10 mouse cellular contexts compared by ENCODE assay signal in genomic region chr12:8638411-8639087, GRCm38 (mm10). TPM values are rescaled to one million over a fixed set of nuclear protein-coding genes. Genes with fewer than 3 reads are reported as not detected.
DNase-seq lines count a peak whose midpoint lies in the region; ATAC-seq and TF ChIP-seq lines count a peak whose summit lies in the region.
"Not testable (repeated sequence)": the region's sequence is repeated elsewhere in the genome, so short reads cannot be mapped to it uniquely, and the experiment has no call there.
"Had no signal": no experiment of that assay in that cellular context is flagged by ENCODE, and none has a peak within 500 bp of the region (broad histone marks: within the 10 kb centered on the region; RNA-seq: fewer than 3 reads in every experiment).

No protein-coding gene starts in this region.

- not testable (repeated sequence) for H3K27ac ChIP-seq in bone marrow, adult 2 months (ENCODE audit: control insufficient read depth, insufficient read depth, low read depth, low read length, poor library complexity); embryonic facial prominence, embryonic 11.5 days (replicated peaks; ENCODE audit: low read depth, low read length); liver, embryonic 15.5 days (replicated peaks); olfactory bulb, adult 2 months (ENCODE audit: insufficient read depth, low read depth, low read length); testis, adult 2 months (ENCODE audit: control insufficient read depth, insufficient read depth, low read depth, low read length)

- not testable (repeated sequence) for H3K4me1 ChIP-seq in bone marrow, adult 2 months (ENCODE audit: control insufficient read depth, insufficient read depth, low read length); embryonic facial prominence, embryonic 11.5 days (ENCODE audit: control insufficient read depth, insufficient read depth, low read length); olfactory bulb, adult 2 months (ENCODE audit: control insufficient read depth, insufficient read depth, low read length); testis, adult 2 months (ENCODE audit: control insufficient read depth, insufficient read depth, low read length)
- H3K4me1 ChIP-seq in liver, embryonic 15.5 days (replicated peaks) = peaks cover 15% of the 10 kb centered on the region

- TF ChIP-seq CTCF in bone marrow, adult 2 months (IDR thresholded peaks at IDR 0.05; ENCODE audit: control insufficient read depth, insufficient read depth, low read length) = peak; percentile 88
- TF ChIP-seq CTCF in olfactory bulb, adult 2 months (IDR thresholded peaks at IDR 0.05; ENCODE audit: insufficient read depth, low read depth, low read length) = peak; percentile 48; the same call in 1 of the 2 replicates
- peak; percentile 85 for TF ChIP-seq CTCF in testis, adult 2 months (IDR thresholded peaks at IDR 0.05; ENCODE audit: control insufficient read depth, insufficient read depth, insufficient replicate concordance, low read depth, low read length)

- H3K36me3 ChIP-seq in embryonic facial prominence, embryonic 11.5 days (replicated peaks; ENCODE audit: control insufficient read depth, insufficient read depth, low read depth, low read length); liver, embryonic 15.5 days (replicated peaks); testis, adult 2 months (ENCODE audit: control insufficient read depth, insufficient read depth, low read length): not testable (repeated sequence)

- H3K4me2 ChIP-seq in embryonic facial prominence, embryonic 11.5 days (ENCODE audit: low read depth, low read length) = not testable (repeated sequence)
- H3K4me2 ChIP-seq in liver, embryonic 15.5 days = peak overlapping the region; percentile 20

- H3K9ac ChIP-seq in embryonic facial prominence, embryonic 11.5 days (replicated peaks; ENCODE audit: low read length); liver, embryonic 15.5 days: not testable (repeated sequence)

- DNase-seq in CD8-positive naive resting alpha-beta T cell, adult 2 months (ENCODE audit: low read depth in 2 of 2, low spot score in 2 of 2) = peak; percentile 84 to 92
- DNase-seq in embryonic facial prominence, embryonic 11.5 days (ENCODE audit: low spot score) = peak; percentile 80
- peak; percentile 70 for DNase-seq in heart, adult 8-10 months (ENCODE audit: low spot score)
- peak; percentile 82 to 83 for DNase-seq in kidney, postnatal 4 days

- not testable (repeated sequence) for H3K9me3 ChIP-seq in embryonic facial prominence, embryonic 11.5 days (replicated peaks; ENCODE audit: control insufficient read depth, low read length); liver, embryonic 15.5 days (replicated peaks)

- not testable (repeated sequence) for ATAC-seq in embryonic facial prominence, embryonic 11.5 days (replicated peaks; ENCODE audit: insufficient number of reproducible peaks, low FRiP score, low TSS enrichment, low read depth); liver, embryonic 15.5 days (ENCODE audit: insufficient read depth)

- not testable (repeated sequence) for H3K27me3 ChIP-seq in embryonic facial prominence, embryonic 11.5 days (ENCODE audit: control insufficient read depth, insufficient read depth, low read length); liver, embryonic 15.5 days; testis, adult 2 months (ENCODE audit: control insufficient read depth, insufficient read depth, low read length)

- 61% methylated on average over 10 of the region's 10 CpGs for WGBS in bone marrow, adult 2 months
- 72% methylated on average over 10 of the region's 10 CpGs for WGBS in embryonic facial prominence, embryonic 11.5 days
- WGBS in liver, embryonic 15.5 days (ENCODE audit: insufficient replicate concordance) = 59% methylated on average over 10 of the region's 10 CpGs
- 74% methylated on average over 10 of the region's 10 CpGs for WGBS in olfactory bulb, adult 2 months

- not testable (repeated sequence) for TF ChIP-seq POLR2A in bone marrow, adult 2 months (IDR thresholded peaks at IDR 0.05; ENCODE audit: borderline replicate concordance, control insufficient read depth, low read depth, low read length); olfactory bulb, adult 2 months (IDR thresholded peaks at IDR 0.05; ENCODE audit: insufficient read depth, low read depth, low read length); testis, adult 2 months (IDR thresholded peaks at IDR 0.05; ENCODE audit: control insufficient read depth, low read depth, low read length)

- H3K4me3 ChIP-seq in bone marrow, adult 2 months (replicated peaks; ENCODE audit: control insufficient read depth, low read depth, low read length); embryonic facial prominence, embryonic 11.5 days (ENCODE audit: low read depth, low read length); olfactory bulb, adult 2 months (ENCODE audit: insufficient read depth, low read depth, low read length); testis, adult 2 months (ENCODE audit: control insufficient read depth, low read depth, low read length): not testable (repeated sequence)
- H3K4me3 ChIP-seq in liver, embryonic 15.5 days (replicated peaks) = 0 out of 2 replicates have a peak overlapping the region, but pooled peaks have one; percentile 5

RNA-seq across cellular contexts. Expression of gene Pum2, which starts 35.4 kb away (rescaled TPM):
- polyA plus RNA-seq in bone marrow, adult 2 months (2011; ENCODE audit: insufficient read depth, insufficient read length, low replicate concordance, missing spikeins) = 26.8 and 34.7 TPM in 2 replicates
- 73.0 and 79.7 TPM in 2 replicates for polyA plus RNA-seq in embryonic facial prominence, embryonic 11.5 days (2014; fragmentation: Nextera tagmentation; extraction: Ambion mirVana)
- 100 to 1,000 TPM; 122 to 130 (median 125) TPM for total RNA-seq in heart, adult 8-10 months (2022)
- polyA plus RNA-seq in liver, embryonic 15.5 days (2015; fragmentation: Nextera tagmentation; extraction: Ambion mirVana) = 14.1 and 14.8 TPM in 2 replicates
- 147 and 218 TPM in 2 replicates for polyA plus RNA-seq in olfactory bulb, adult 2 months (2012; ENCODE audit: insufficient read depth, insufficient read length, low replicate concordance, missing spikeins)
- 29.4 and 32.2 TPM in 2 replicates for polyA plus RNA-seq in testis, adult 2 months (2012; rRNA removed)

RNA-seq across cellular contexts. Expression of gene Slc7a15, which starts 39.7 kb away (rescaled TPM):
- not detected in 2 replicates for polyA plus RNA-seq in bone marrow, adult 2 months (2011; ENCODE audit: insufficient read depth, insufficient read length, low replicate concordance, missing spikeins)
- polyA plus RNA-seq in embryonic facial prominence, embryonic 11.5 days (2014; fragmentation: Nextera tagmentation; extraction: Ambion mirVana) = not detected in 2 replicates
- total RNA-seq in heart, adult 8-10 months (2022) = not detected
- polyA plus RNA-seq in liver, embryonic 15.5 days (2015; fragmentation: Nextera tagmentation; extraction: Ambion mirVana) = 0.05 and 0.09 TPM in 2 replicates
- not detected in 2 replicates for polyA plus RNA-seq in olfactory bulb, adult 2 months (2012; ENCODE audit: insufficient read depth, insufficient read length, low replicate concordance, missing spikeins)
- 0.84 and 14.4 TPM in 2 replicates for polyA plus RNA-seq in testis, adult 2 months (2012; rRNA removed)
- total RNA-seq: left cerebral cortex, postnatal 10 days had no signal
- polyA plus RNA-seq: embryonic facial prominence, embryonic 13.5 days had no signal
